Mouse (Mus musculus) midbrain, embryonic 16.5 days (tissue): ENCODE data around the gene BC049352. TPM values are rescaled to one million over a fixed set of nuclear protein-coding genes. Genes with fewer than 3 reads are reported as not detected.

Source experiments
- ATAC-seq: fragments of 200-750 bp; cut with Nextera tagmentation; 2 replicates; pipeline ENCODE4 v1.8.0; 2017; ENCODE audit warnings: moderate TSS enrichment
- H3K27ac ChIP-seq: fragments of 300-500 bp; sonication (generic); 2 replicates; pipeline ENCODE4 v1.5.1; 2014; ENCODE audit warnings: mild to moderate bottlenecking, low read length, mixed read lengths
- H3K27me3 ChIP-seq: fragments of 300-500 bp; sonication (generic); 2 replicates; pipeline ENCODE4 v1.6.1; 2014; ENCODE audit warnings: low read depth, low read length, mixed read lengths; ENCODE audit not compliant: control insufficient read depth, insufficient read depth
- H3K36me3 ChIP-seq: fragments of 300-500 bp; sonication (generic); 2 replicates; pipeline ENCODE4 v1.6.1; 2014; ENCODE audit warnings: mild to moderate bottlenecking, low read length, moderate library complexity, mixed read lengths; ENCODE audit not compliant: control insufficient read depth, insufficient read depth
- H3K4me1 ChIP-seq: fragments of 300-500 bp; sonication (generic); 2 replicates; pipeline ENCODE4 v1.6.1; 2014; ENCODE audit warnings: mild to moderate bottlenecking, low read length, mixed read lengths; ENCODE audit not compliant: control insufficient read depth, insufficient read depth
- H3K4me2 ChIP-seq: fragments of 300-500 bp; sonication (generic); 2 replicates; pipeline ENCODE4 v1.6.1; 2014; ENCODE audit warnings: mild to moderate bottlenecking, low read length, mixed read lengths
- H3K4me3 ChIP-seq: fragments of 300-500 bp; sonication (generic); 2 replicates; pipeline ENCODE4 v1.5.1; 2014; ENCODE audit warnings: low read depth, mild to moderate bottlenecking, low read length, moderate library complexity, mixed read lengths
- H3K9ac ChIP-seq: fragments of 300-500 bp; sonication (generic); 2 replicates; pipeline ENCODE4 v1.6.1; 2014; ENCODE audit warnings: low read depth, low read length, mixed read lengths
- H3K9me3 ChIP-seq: fragments of 300-500 bp; sonication (generic); replicated peaks from 2 replicates; pipeline ENCODE4 v1.6.1; 2014; ENCODE audit warnings: mild to moderate bottlenecking, low read length, mixed read lengths; ENCODE audit not compliant: control insufficient read depth, poor library complexity, severe bottlenecking
- WGBS: fragments of 180-500 bp; shearing (Covaris S2); extraction: QIAGEN DNeasy Blood & Tissue Kit; methylation state at CpG from one replicate; pipeline ENCODE4 v1.1.7; 2014; 5-methylcytosine and 5-hydroxymethylcytosine counted together
- microRNA-seq: library from miRNA; unstranded; fragments of <30 nt; microRNA quantifications from one replicate; pipeline ENCODE4, GENCODE M21; 2017
- polyA plus RNA-seq: library from polyadenylated mRNA; unstranded; fragments of >200 nt; fragmentation: Nextera tagmentation; extraction: Ambion mirVana; gene quantifications from 2 replicates; pipeline ENCODE4 v1.2.1, GENCODE M21; 2015

Gene BC049352
- polyA plus RNA-seq, 1 experiment from 2014 or later, result 0.18 TPM

- H3K4me3 ChIP-seq, result no peak overlapping the region
- no peaks in the 10 kb centered on the region for H3K4me1 ChIP-seq
- no peaks in the 10 kb centered on the region for H3K9me3 ChIP-seq
- no peak for ATAC-seq
- no peaks in the 10 kb centered on the region for H3K36me3 ChIP-seq
- H3K27ac ChIP-seq, result no peak overlapping the region
- 82% methylated on average over 11 of the region's 11 CpGs for WGBS
- H3K4me2 ChIP-seq, result no peak overlapping the region
- no peak overlapping the region for H3K9ac ChIP-seq
- no peaks in the 10 kb centered on the region for H3K27me3 ChIP-seq
These were observed 109.8 kb downstream of the BC049352 start for GRCm38 (mm10) chr9:45291481-45292168.

- H3K4me1 ChIP-seq, result no peaks in the 10 kb centered on the region
- ATAC-seq, result no peak
- no peak overlapping the region for H3K9ac ChIP-seq
- H3K27me3 ChIP-seq, result no peaks in the 10 kb centered on the region
- H3K9me3 ChIP-seq, result no peaks in the 10 kb centered on the region
- H3K27ac ChIP-seq, result no peak overlapping the region
- 52% methylated on average over 10 of the region's 10 CpGs for WGBS
- no peak overlapping the region for H3K4me2 ChIP-seq
- H3K4me3 ChIP-seq, result no peak overlapping the region
- no peaks in the 10 kb centered on the region for H3K36me3 ChIP-seq
These were observed 112.6 kb downstream of the BC049352 start for GRCm38 (mm10) chr9:45294210-45295011.

- H3K4me1 ChIP-seq, result peaks cover 5% of the 10 kb centered on the region; the same call in 1 of the 2 replicates
- WGBS, result 83% methylated on average over 11 of the region's 11 CpGs
- no peaks in the 10 kb centered on the region for H3K36me3 ChIP-seq
- no peaks in the 10 kb centered on the region for H3K9me3 ChIP-seq
- H3K27ac ChIP-seq, result no peak overlapping the region
- no peaks in the 10 kb centered on the region for H3K27me3 ChIP-seq
- ATAC-seq, result no peak
- no peak overlapping the region for H3K9ac ChIP-seq
- no peak overlapping the region for H3K4me3 ChIP-seq
- no peak overlapping the region for H3K4me2 ChIP-seq
These were observed 117.6 kb downstream of the BC049352 start for GRCm38 (mm10) chr9:45299231-45300006.

Small RNAs within 50 kb of the gene (microRNA-seq; reads per million reads assigned to microRNA genes)
- gene Mir7086, result not detected

Other genes with a start within 250 kb of the BC049352 start
- gene Ube4a, start 216.4 kb upstream of the BC049352 start, polyA plus RNA-seq, result 33.5 and 39.3 TPM in 2 replicates
- not detected in 2 replicates for gene Cd3g, start 201.6 kb upstream of the BC049352 start, polyA plus RNA-seq
- not detected in 2 replicates for gene Cd3d, start 200.2 kb upstream of the BC049352 start, polyA plus RNA-seq
- gene Cd3e, start 172.4 kb upstream of the BC049352 start, polyA plus RNA-seq, result 0.07 TPM in 1 of 2 replicates, not detected in the other
- gene Mpzl2, start 142.2 kb upstream of the BC049352 start, polyA plus RNA-seq, result 1.4 TPM in 2 replicates
- gene Mpzl3, start 126.8 kb upstream of the BC049352 start, polyA plus RNA-seq, result 0.75 and 1.2 TPM in 2 replicates
- gene Jaml, start 102.8 kb upstream of the BC049352 start, polyA plus RNA-seq, result 0.29 and 0.32 TPM in 2 replicates
- 10.0 and 11.3 TPM in 2 replicates for gene Scn2b, start 64.2 kb upstream of the BC049352 start, polyA plus RNA-seq
- gene Scn4b, start 43.6 kb upstream of the BC049352 start, polyA plus RNA-seq, result 0.28 and 0.31 TPM in 2 replicates
- not detected in 2 replicates for gene Tmprss4, start 22.1 kb downstream of the BC049352 start, polyA plus RNA-seq
- gene Il10ra, start 87.1 kb downstream of the BC049352 start, polyA plus RNA-seq, result 0.48 and 0.64 TPM in 2 replicates
- not detected in 2 replicates for gene Tmprss13, start 137.1 kb downstream of the BC049352 start, polyA plus RNA-seq
- 722 and 817 TPM in 2 replicates for gene Fxyd6, start 188.2 kb downstream of the BC049352 start, polyA plus RNA-seq
- gene Fxyd2, start 217.7 kb downstream of the BC049352 start, polyA plus RNA-seq, result 10.8 and 14.3 TPM in 2 replicates
- 17.9 and 20.6 TPM in 2 replicates for gene Dscaml1, start 244.6 kb downstream of the BC049352 start, polyA plus RNA-seq